Mouse (Mus musculus) hindbrain, embryonic 12.5 days (tissue): Measurements from ENCODE around the gene Acacb. TPM values are rescaled to one million over a fixed set of nuclear protein-coding genes. Genes with fewer than 3 reads are reported as not detected.
A peak's percentile ranks its signal among the peaks of the same experiment; 100 is the strongest.

Source experiments
- ATAC-seq: fragments of 200-750 bp; cut with Nextera tagmentation; 2 replicates; pipeline ENCODE4 v1.8.0; 2017; ENCODE audit warnings: moderate TSS enrichment; ENCODE audit not compliant: low FRiP score
- H3K27ac ChIP-seq: fragments of 300-500 bp; sonication (generic); 2 replicates; pipeline ENCODE4 v1.5.1; 2016; ENCODE audit warnings: mild to moderate bottlenecking
- H3K27me3 ChIP-seq: fragments of 300-500 bp; sonication (generic); 2 replicates; pipeline ENCODE4 v1.6.1; 2016; ENCODE audit warnings: mild to moderate bottlenecking
- H3K36me3 ChIP-seq: fragments of 300-500 bp; sonication (generic); 2 replicates; pipeline ENCODE4 v1.6.1; 2016; ENCODE audit warnings: mild to moderate bottlenecking
- H3K4me1 ChIP-seq: fragments of 300-500 bp; sonication (generic); 2 replicates; pipeline ENCODE4 v1.6.1; 2016
- H3K4me2 ChIP-seq: fragments of 300-500 bp; sonication (generic); replicated peaks from 2 replicates; pipeline ENCODE4 v1.6.1; 2016; ENCODE audit warnings: mild to moderate bottlenecking
- H3K4me3 ChIP-seq: fragments of 300-500 bp; sonication (generic); 2 replicates; pipeline ENCODE4 v1.5.1; 2016; ENCODE audit warnings: mild to moderate bottlenecking
- H3K9ac ChIP-seq: fragments of 300-500 bp; sonication (generic); 2 replicates; pipeline ENCODE4 v1.6.1; 2016; ENCODE audit warnings: mild to moderate bottlenecking, moderate library complexity
- H3K9me3 ChIP-seq: fragments of 300-500 bp; sonication (generic); replicated peaks from 2 replicates; pipeline ENCODE4 v1.6.1; 2016; ENCODE audit warnings: mild to moderate bottlenecking
- WGBS: fragments of 180-500 bp; shearing (Covaris S2); methylation state at CpG from one replicate; pipeline ENCODE4 v1.1.7; 2016; 5-methylcytosine and 5-hydroxymethylcytosine counted together
- polyA plus RNA-seq: library from polyadenylated mRNA; unstranded; fragments of >200 nt; fragmentation: Nextera tagmentation; extraction: Ambion mirVana; gene quantifications from 2 replicates; pipeline ENCODE4 v1.2.1, GENCODE M21; 2016

Gene Acacb
- polyA plus RNA-seq, 1 experiment from 2014 or later = 2.4 TPM

DNA sequence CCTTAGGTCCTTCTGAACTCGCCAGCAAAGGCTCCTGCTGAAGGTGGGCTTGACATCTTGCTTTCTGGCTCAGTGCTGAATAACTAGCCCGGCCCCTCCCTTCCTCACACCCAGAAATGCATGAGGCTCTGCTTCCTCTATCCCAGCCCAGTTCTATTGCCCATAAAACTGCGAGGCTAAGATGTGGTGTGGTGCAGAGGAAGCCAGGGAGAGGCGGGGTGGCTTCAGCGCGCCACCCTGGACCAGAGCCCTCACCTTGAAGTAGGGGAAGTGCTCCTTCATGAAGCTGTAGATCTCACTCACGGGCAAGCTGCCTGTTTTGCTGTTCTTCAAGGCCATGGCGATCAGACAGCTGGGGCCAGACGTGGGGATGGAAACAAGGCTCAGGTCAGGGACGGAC is 113.2 kb downstream of the Acacb start:
- no peak overlapping the region for H3K4me2 ChIP-seq
- no peak overlapping the region for H3K9ac ChIP-seq
- H3K27me3 ChIP-seq = peaks cover 44% of the 10 kb centered on the region
- WGBS = 82% methylated on average over 10 of the region's 10 CpGs
- ATAC-seq = no peak
- H3K27ac ChIP-seq = no peak overlapping the region
- no peaks in the 10 kb centered on the region for H3K36me3 ChIP-seq
- H3K4me1 ChIP-seq = peaks cover 14% of the 10 kb centered on the region
- H3K4me3 ChIP-seq = no peak overlapping the region
- H3K9me3 ChIP-seq = no peaks in the 10 kb centered on the region

DNA sequence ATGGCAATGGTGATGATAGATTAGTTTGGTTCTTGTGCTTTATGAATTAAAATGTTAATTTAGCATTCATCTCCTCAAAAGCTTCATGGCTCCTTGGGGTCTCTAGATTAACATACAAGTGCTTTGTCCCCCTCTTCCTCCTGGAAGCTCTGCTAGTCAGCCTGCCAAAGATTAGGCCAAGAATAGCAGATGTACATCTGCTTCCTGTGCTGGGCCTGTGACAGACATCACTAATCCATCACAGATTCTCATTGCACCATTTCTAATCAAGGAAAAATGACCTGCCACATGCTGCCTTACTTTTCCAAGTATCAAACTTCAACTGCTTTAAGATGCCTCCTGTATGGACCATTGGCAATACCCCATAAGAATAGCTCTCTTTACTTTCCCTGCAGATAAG is 115.2 kb downstream of the Acacb start:
- no peaks in the 10 kb centered on the region for H3K36me3 ChIP-seq
- peaks cover 44% of the 10 kb centered on the region for H3K27me3 ChIP-seq
- no peak for ATAC-seq
- H3K4me3 ChIP-seq = no peak overlapping the region
- no peak overlapping the region for H3K9ac ChIP-seq
- no peaks in the 10 kb centered on the region for H3K9me3 ChIP-seq
- H3K4me1 ChIP-seq = peaks cover 21% of the 10 kb centered on the region
- no peak overlapping the region for H3K4me2 ChIP-seq
- no peak overlapping the region for H3K27ac ChIP-seq

DNA sequence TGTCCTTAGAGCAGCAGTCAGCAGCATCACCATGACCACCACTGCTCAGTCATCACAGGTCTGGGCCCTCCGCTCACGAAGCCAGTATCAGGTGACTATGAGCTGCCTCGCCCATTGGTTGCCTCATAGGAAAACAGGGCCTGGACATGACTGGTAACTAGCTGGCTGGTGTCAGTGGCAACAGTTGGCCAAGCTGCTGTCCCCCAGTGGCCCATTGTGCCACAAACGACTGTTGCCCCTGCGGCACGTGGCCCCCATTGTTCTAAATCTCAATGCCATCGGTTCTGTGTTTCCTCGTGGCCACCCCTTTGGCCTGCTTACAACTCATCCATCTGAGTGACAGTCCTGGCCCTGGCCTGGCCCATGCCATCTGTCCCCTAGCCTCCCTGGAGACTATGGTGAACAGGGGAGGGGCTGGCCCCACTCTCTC is 117.7 kb downstream of the Acacb start:
- Histone ChIP-seq H3K9me3 (no peaks in the 10 kb centered on the region), H3K36me3 (no peaks in the 10 kb centered on the region), H3K4me2 (no peak overlapping the region), H3K27ac (no peak overlapping the region), H3K9ac (no peak overlapping the region), H3K4me1 (peaks cover 22% of the 10 kb centered on the region; the same call in 1 of the 2 replicates), H3K27me3 (peaks cover 61% of the 10 kb centered on the region), H3K4me3 (no peak overlapping the region)
- WGBS = 43% methylated on average over 8 of the region's 8 CpGs
- peak; percentile 87 for ATAC-seq

DNA sequence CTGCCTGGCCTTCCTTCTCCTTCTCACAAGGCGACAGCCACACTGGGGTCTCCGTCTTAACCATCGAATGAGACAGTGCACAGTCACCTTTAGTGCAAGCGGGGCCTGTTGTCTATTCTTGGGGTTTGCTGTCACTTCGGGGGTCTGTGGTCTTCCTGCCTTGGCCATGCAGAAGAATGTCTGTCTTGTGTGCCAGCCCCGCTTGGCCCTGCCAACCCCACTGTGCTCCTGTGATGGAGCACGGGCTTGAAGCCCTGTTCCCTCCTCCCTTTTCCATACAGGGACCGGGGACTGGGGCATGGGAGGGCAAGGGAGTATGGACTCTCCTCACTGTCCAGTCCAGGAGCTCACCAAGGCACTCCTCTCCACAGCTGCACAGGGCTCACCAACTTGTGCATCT is 118.5 kb downstream of the Acacb start:
- Histone ChIP-seq H3K4me3 (no peak overlapping the region), H3K27ac (no peak overlapping the region), H3K4me2 (no peak overlapping the region), H3K9ac (no peak overlapping the region), H3K9me3 (no peaks in the 10 kb centered on the region), H3K36me3 (no peaks in the 10 kb centered on the region), H3K27me3 (peaks cover 63% of the 10 kb centered on the region), H3K4me1 (peaks cover 25% of the 10 kb centered on the region; the same call in 1 of the 2 replicates)
- WGBS = 85% methylated on average over 8 of the region's 8 CpGs
- no peak for ATAC-seq

DNA sequence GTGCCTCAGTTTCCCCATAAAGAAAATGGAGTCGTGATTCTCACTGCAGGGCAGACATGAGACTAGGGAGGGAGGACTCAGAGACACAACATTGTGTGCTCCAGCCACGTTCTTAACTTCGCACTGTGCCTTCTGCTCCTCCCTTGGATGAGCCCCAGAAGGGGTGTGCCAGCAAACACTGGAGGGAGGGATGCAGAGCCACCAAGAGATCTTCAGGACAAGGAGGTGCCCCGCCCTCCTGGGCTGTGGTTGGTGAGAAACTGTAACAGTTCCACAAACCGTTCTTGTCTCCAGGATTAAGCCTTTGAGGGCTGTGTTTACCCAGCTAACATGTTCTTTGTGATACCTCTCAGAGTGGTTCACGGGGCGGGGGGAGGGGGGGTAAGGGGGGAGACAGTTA is 122.3 kb downstream of the Acacb start:
- no peaks in the 10 kb centered on the region for H3K36me3 ChIP-seq
- ATAC-seq = no peak
- H3K4me1 ChIP-seq = peaks cover 34% of the 10 kb centered on the region
- 48% methylated on average over 7 of the region's 7 CpGs for WGBS
- H3K27ac ChIP-seq = no peak overlapping the region
- H3K9ac ChIP-seq = no peak overlapping the region
- no peak overlapping the region for H3K4me2 ChIP-seq
- H3K4me3 ChIP-seq = no peak overlapping the region
- H3K9me3 ChIP-seq = no peaks in the 10 kb centered on the region
- peaks cover 90% of the 10 kb centered on the region for H3K27me3 ChIP-seq

DNA sequence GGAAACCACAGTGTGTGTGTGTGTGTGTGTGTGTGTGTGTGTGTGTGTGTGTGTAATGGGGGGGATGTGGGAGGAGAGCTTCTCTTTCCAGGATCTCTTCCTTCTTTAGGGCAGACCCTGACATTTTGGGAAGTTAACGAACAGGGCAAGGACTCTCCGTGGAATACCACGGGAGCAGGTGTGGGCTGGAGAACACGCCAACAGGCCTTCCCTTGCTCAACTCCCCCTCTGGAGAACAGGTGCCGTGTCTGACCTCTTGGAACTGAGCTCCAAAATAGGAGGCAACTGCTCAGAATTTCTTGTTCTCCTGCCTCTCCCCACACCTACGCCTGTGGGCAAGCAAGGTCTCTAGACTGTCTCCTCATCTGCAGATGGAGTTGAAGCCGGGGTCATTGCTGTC is 123.2 kb downstream of the Acacb start:
- Histone ChIP-seq H3K4me2 (no peak overlapping the region), H3K9ac (no peak overlapping the region), H3K36me3 (no peaks in the 10 kb centered on the region), H3K9me3 (no peaks in the 10 kb centered on the region), H3K27ac (no peak overlapping the region), H3K27me3 (peaks cover 98% of the 10 kb centered on the region), H3K4me3 (no peak overlapping the region), H3K4me1 (peaks cover 36% of the 10 kb centered on the region)
- 66% methylated on average over 7 of the region's 7 CpGs for WGBS
- no peak for ATAC-seq

DNA sequence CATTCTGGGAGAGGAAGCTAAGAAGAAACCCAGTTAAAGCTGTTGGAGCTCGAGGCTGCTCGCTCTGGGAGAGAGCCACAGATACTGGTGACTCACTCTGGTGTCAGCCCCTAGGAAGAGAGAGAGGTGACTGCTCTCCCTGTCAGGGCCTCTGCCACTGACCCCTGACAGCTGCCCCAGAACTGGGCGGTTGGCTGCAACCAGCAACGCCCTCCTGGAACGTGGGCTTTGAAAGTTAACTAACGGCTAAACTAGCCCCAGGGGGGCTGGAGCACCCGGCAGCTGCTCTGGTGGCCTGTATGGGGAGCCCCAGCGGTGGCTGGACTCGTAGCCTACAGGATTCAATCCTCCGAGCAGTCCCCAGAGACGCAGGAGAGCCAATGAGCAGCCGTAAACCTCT is 123.6 kb downstream of the Acacb start:
- Histone ChIP-seq H3K4me1 (peaks cover 35% of the 10 kb centered on the region), H3K36me3 (no peaks in the 10 kb centered on the region), H3K27me3 (peaks cover 100% of the 10 kb centered on the region), H3K4me2 (no peak overlapping the region), H3K9ac (no peak overlapping the region), H3K4me3 (no peak overlapping the region), H3K9me3 (no peaks in the 10 kb centered on the region), H3K27ac (no peak overlapping the region)
- WGBS = 18% methylated on average over 12 of the region's 12 CpGs
- no peak for ATAC-seq

DNA sequence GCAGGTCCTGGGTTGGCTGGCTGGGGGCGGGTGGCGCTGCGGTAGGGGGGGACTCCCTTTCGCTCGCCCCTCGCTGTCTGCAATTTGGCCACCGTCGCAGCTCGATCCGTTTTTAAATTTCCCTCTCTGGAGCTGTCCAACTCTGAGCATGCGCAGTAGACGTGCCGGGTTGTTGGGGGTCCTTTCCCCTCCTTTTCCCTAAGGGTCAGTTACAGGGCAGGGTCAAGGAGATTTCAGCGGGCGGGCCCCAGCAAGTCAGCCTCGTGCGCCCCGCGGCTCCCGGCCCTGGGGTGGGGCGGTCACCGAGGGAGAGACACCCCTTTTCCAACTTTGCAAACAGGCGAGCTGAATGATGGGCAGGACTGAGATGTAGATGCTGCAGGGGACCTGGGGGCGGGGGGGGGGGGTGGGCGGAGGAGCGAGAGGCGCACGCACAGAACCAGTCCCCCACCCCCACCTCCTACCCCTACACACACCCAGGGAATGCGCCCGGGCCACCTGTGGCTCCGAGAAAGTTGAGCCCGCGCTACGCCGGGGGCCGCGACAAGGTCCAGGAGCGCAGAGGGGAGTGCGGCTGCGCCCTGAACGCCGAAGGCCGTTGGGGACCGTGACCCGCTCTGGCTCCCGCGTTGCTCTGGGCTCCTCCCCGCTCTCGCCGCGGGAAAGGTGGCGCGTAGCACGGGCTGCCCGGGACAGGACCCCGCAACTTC is 127.5 kb downstream of the Acacb start, which contains the start of gene Foxn4:
Gene Foxn4 (minus strand): TSS at position 115 of the 710 bp plus-strand sequence.
- Histone ChIP-seq H3K27ac (no peak within 1 kb of the TSS), H3K4me2 (peak within 1 kb of the TSS; percentile 62), H3K27me3 (peaks cover 100% of the 10 kb centered on the region), H3K9ac (peak within 1 kb of the TSS; percentile 38; the same call in 1 of the 2 replicates), H3K4me3 (peak within 1 kb of the TSS; percentile 38), H3K36me3 (no peaks in the 10 kb centered on the region), H3K9me3 (no peaks in the 10 kb centered on the region), H3K4me1 (peaks cover 37% of the 10 kb centered on the region)
- ATAC-seq = 0 out of 2 replicates have a peak, but pooled peaks have one; percentile 35
- WGBS = 0% methylated on average over 49 of the region's 56 CpGs

DNA sequence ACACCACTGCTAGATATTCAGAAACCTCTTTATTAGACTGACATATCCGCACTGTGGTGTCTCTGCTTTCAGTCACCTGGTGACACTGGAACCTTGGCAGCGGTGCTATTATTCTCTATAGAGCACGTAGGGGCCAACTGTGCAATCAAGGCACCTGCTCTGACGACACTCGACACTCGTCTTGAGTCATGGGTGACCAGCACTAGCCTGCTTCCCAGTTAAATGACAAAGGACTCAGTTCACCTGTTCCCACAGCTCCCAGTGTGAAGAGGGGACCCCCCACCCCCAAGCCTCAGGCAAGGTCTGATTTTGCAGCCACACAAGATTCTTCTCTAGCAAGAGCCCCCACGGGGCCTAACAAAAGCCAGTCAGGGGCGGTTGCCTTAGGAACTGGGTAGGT is 129.0 kb downstream of the Acacb start:
- 10% methylated on average over 8 of the region's 8 CpGs for WGBS
- no peak for ATAC-seq
- no peak overlapping the region for H3K4me2 ChIP-seq
- no peak overlapping the region for H3K9ac ChIP-seq
- peaks cover 38% of the 10 kb centered on the region for H3K4me1 ChIP-seq
- no peak overlapping the region for H3K4me3 ChIP-seq
- H3K9me3 ChIP-seq = no peaks in the 10 kb centered on the region
- no peaks in the 10 kb centered on the region for H3K36me3 ChIP-seq
- peaks cover 86% of the 10 kb centered on the region for H3K27me3 ChIP-seq
- H3K27ac ChIP-seq = no peak overlapping the region

DNA sequence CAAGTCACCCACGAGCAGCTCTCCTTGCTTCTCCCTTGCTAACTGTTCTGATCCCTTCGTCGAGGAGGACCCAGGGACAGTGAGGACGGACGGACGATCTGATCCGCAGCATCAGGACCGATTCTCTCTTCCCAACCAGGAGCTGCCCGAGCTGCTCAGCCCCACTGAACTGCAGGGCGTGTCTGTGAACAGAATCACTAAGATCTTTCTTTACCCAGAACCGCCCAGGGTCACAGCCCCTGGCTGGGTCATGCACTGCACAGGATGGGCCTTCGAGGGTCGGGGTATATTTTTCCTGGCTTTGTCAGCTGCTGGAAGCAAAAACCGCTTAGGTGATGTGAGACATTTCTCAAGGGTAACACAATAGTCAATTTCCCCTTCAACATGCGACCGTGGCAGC is 129.7 kb downstream of the Acacb start:
- H3K4me2 ChIP-seq = no peak overlapping the region
- no peak overlapping the region for H3K27ac ChIP-seq
- no peak overlapping the region for H3K9ac ChIP-seq
- H3K4me1 ChIP-seq = peaks cover 38% of the 10 kb centered on the region
- ATAC-seq = no peak
- peaks cover 84% of the 10 kb centered on the region for H3K27me3 ChIP-seq
- 15% methylated on average over 16 of the region's 16 CpGs for WGBS
- no peaks in the 10 kb centered on the region for H3K36me3 ChIP-seq
- H3K9me3 ChIP-seq = no peaks in the 10 kb centered on the region
- H3K4me3 ChIP-seq = no peak overlapping the region

DNA sequence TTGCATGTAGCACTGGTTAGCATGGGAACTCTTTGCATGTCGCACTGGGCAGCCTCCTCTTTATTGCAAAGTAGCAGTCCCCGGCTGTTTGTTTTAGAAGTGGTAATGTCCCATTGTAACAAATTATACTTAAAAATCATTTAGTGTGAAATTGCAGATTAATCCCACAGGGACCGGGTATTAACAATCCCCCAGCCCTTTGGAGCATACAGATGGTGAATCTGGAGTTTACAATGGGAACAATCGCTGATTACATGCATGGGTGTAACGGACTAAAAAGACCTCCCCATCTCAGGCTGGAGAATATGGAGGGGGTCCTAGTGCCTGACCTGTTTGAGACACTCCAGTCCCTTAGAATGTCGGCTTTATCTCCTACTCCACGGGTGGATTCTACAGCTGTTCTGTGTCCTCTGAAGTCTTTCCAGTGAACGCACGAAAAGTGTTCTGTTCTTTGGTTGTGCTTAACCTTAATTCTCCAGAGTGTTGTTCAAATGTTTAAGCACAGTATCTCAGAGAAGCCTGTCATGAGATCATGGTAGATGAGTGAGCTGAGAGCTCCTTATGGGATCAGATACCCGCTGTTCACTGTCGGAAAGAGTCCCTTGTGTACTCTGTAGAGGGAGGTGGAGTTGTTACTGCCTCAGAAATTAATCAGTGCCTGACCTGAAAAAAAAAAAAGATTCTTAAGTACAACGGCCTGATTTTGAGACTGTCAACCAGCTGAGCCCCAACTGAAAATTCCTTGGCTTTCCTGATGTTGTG is 133.2 kb downstream of the Acacb start:
- H3K27ac ChIP-seq = no peak overlapping the region
- H3K27me3 ChIP-seq = peaks cover 82% of the 10 kb centered on the region
- H3K9ac ChIP-seq = no peak overlapping the region
- H3K4me1 ChIP-seq = peaks cover 30% of the 10 kb centered on the region
- 28% methylated on average over 12 of the region's 12 CpGs for WGBS
- H3K4me3 ChIP-seq = no peak overlapping the region
- no peaks in the 10 kb centered on the region for H3K9me3 ChIP-seq
- peak overlapping the region; percentile 26; the same call in 1 of the 2 replicates for H3K4me2 ChIP-seq
- ATAC-seq = peak; percentile 68
- H3K36me3 ChIP-seq = no peaks in the 10 kb centered on the region

DNA sequence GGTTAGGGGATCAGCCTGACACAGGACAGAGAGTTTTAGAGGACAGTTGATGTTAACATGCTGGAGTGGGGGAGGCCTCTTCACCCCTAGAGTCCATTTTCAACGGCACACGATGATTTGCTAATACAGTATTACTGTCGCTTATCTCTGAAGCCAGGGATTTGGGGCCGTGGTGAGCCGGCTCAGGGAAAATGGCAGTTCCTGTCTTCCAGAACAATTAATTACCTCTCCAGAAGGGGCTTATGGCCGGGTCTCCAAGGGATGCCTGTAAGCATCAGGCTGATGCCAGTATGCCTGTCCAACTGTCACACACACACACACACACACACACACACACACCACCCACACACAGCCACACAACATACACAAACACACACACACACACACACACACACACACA is 136.0 kb downstream of the Acacb start:
- no peak overlapping the region for H3K9ac ChIP-seq
- peaks cover 21% of the 10 kb centered on the region for H3K4me1 ChIP-seq
- no peak for ATAC-seq
- H3K9me3 ChIP-seq = no peaks in the 10 kb centered on the region
- peak overlapping the region; percentile 17; the same call in 1 of the 2 replicates for H3K27ac ChIP-seq
- H3K4me3 ChIP-seq = no peak overlapping the region
- peaks cover 75% of the 10 kb centered on the region for H3K27me3 ChIP-seq
- H3K36me3 ChIP-seq = no peaks in the 10 kb centered on the region
- WGBS = 54% methylated on average over 6 of the region's 6 CpGs
- no peak overlapping the region for H3K4me2 ChIP-seq
